Mouse (Mus musculus): ENCODE measurements around the gene Espn. TPM values are rescaled to one million over a fixed set of nuclear protein-coding genes. Genes with fewer than 3 reads are reported as not detected.

Espn gene
- polyA plus RNA-seq, 1 experiment from 2014 or later = 2.0 TPM

GRCm38 (mm10) chr4:152125161-152126025, 26.8 kb downstream of the Espn start:
- peaks cover 8% of the 10 kb centered on the region; the same call in 1 of the 2 replicates for H3K4me1 ChIP-seq (ENCODE audit: insufficient read depth, low read depth, low read length)
- peak overlapping the region; percentile 28 for H3K4me2 ChIP-seq (replicated peaks; ENCODE audit: low read depth, low read length)
- DNase-seq (ENCODE audit: low spot score) (no peak), ATAC-seq (no peak)
- H3K9ac ChIP-seq (replicated peaks; ENCODE audit: low read depth) = no peak overlapping the region
- H3K27me3 ChIP-seq (replicated peaks; ENCODE audit: insufficient read depth, low read length) = peaks cover 67% of the 10 kb centered on the region
- H3K36me3 ChIP-seq (ENCODE audit: insufficient read depth, low read length) = no peaks in the 10 kb centered on the region
- 26% methylated on average over 54 of the region's 56 CpGs for WGBS
- peak overlapping the region; percentile 10; the same call in 1 of the 2 replicates for H3K4me3 ChIP-seq (ENCODE audit: low read depth, low read length)
- H3K27ac ChIP-seq (ENCODE audit: low read length) = no peak overlapping the region
- no peak for TF ChIP-seq CTCF (IDR thresholded peaks at IDR 0.05)
- no peaks in the 10 kb centered on the region for H3K9me3 ChIP-seq (ENCODE audit: low read length)

GRCm38 (mm10) chr4:152124361-152124961, 27.7 kb downstream of the Espn start:
- no peaks in the 10 kb centered on the region for H3K36me3 ChIP-seq (ENCODE audit: insufficient read depth, low read length)
- no peak overlapping the region for H3K4me2 ChIP-seq (replicated peaks; ENCODE audit: low read depth, low read length)
- no peak overlapping the region for H3K4me3 ChIP-seq (ENCODE audit: low read depth, low read length)
- H3K9me3 ChIP-seq (ENCODE audit: low read length) = no peaks in the 10 kb centered on the region
- TF ChIP-seq EP300 (IDR thresholded peaks at IDR 0.05) (no peak), CTCF (IDR thresholded peaks at IDR 0.05) (no peak)
- WGBS = 37% methylated on average over 13 of the region's 13 CpGs
- no peak overlapping the region for H3K27ac ChIP-seq (ENCODE audit: low read length)
- H3K4me1 ChIP-seq (ENCODE audit: insufficient read depth, low read depth, low read length) = peaks cover 14% of the 10 kb centered on the region
- no peak for ATAC-seq
- no peak overlapping the region for H3K9ac ChIP-seq (replicated peaks; ENCODE audit: low read depth)
- no peak for DNase-seq (ENCODE audit: low spot score)
- peaks cover 65% of the 10 kb centered on the region for H3K27me3 ChIP-seq (replicated peaks; ENCODE audit: insufficient read depth, low read length)

- WGBS = 2% methylated on average over 12 of the region's 12 CpGs
These were observed 31.0 kb downstream of the Espn start for GRCm38 (mm10) chr4:152121183-152121505.

GRCm38 (mm10) chr4:152120311-152121182, 31.6 kb downstream of the Espn start:
- ATAC-seq = no peak
- H3K4me2 ChIP-seq (replicated peaks; ENCODE audit: low read depth, low read length) = peak overlapping the region; percentile 43
- H3K36me3 ChIP-seq (ENCODE audit: insufficient read depth, low read length) = no peaks in the 10 kb centered on the region
- DNase-seq (ENCODE audit: low spot score) = peak; percentile 55
- H3K27me3 ChIP-seq (replicated peaks; ENCODE audit: insufficient read depth, low read length) = peaks cover 38% of the 10 kb centered on the region
- H3K9me3 ChIP-seq (ENCODE audit: low read length) = no peaks in the 10 kb centered on the region
- 0 out of 2 replicates have a peak overlapping the region, but pooled peaks have one; percentile 8 for H3K4me3 ChIP-seq (ENCODE audit: low read depth, low read length)
- H3K9ac ChIP-seq (replicated peaks; ENCODE audit: low read depth) = no peak overlapping the region
- WGBS = 6% methylated on average over 30 of the region's 31 CpGs
- H3K4me1 ChIP-seq (ENCODE audit: insufficient read depth, low read depth, low read length) = peaks cover 22% of the 10 kb centered on the region
- H3K27ac ChIP-seq (ENCODE audit: low read length) = no peak overlapping the region
- no peak for TF ChIP-seq CTCF (IDR thresholded peaks at IDR 0.05)
- no peak for TF ChIP-seq EP300 (IDR thresholded peaks at IDR 0.05)

More at GRCm38 (mm10) chr4:152121183-152121505, 31.0 kb downstream of the Espn start:
- no peak for DNase-seq (ENCODE audit: low spot score)
- TF ChIP-seq CTCF (IDR thresholded peaks at IDR 0.05) = no peak
- TF ChIP-seq EP300 (IDR thresholded peaks at IDR 0.05) = no peak
- Histone ChIP-seq H3K9me3 (ENCODE audit: low read length) (no peaks in the 10 kb centered on the region), H3K4me3 (ENCODE audit: low read depth, low read length) (0 out of 2 replicates have a peak overlapping the region, but pooled peaks have one; percentile 8), H3K27ac (ENCODE audit: low read length) (no peak overlapping the region), H3K4me1 (ENCODE audit: insufficient read depth, low read depth, low read length) (peaks cover 17% of the 10 kb centered on the region), H3K27me3 (replicated peaks; ENCODE audit: insufficient read depth, low read length) (peaks cover 44% of the 10 kb centered on the region), H3K9ac (replicated peaks; ENCODE audit: low read depth) (no peak overlapping the region), H3K4me2 (replicated peaks; ENCODE audit: low read depth, low read length) (peak overlapping the region; percentile 43; the same call in 1 of the 2 replicates), H3K36me3 (ENCODE audit: insufficient read depth, low read length) (no peaks in the 10 kb centered on the region)
- ATAC-seq = no peak

- Histone ChIP-seq H3K27ac (ENCODE audit: low read length) (no peak overlapping the region), H3K4me1 (ENCODE audit: insufficient read depth, low read depth, low read length) (peaks cover 26% of the 10 kb centered on the region), H3K36me3 (ENCODE audit: insufficient read depth, low read length) (0 out of 2 replicates have a peak, but pooled peaks cover 5% of the 10 kb centered on the region), H3K4me2 (replicated peaks; ENCODE audit: low read depth, low read length) (no peak overlapping the region), H3K9me3 (ENCODE audit: low read length) (no peaks in the 10 kb centered on the region), H3K9ac (replicated peaks; ENCODE audit: low read depth) (no peak overlapping the region), H3K4me3 (ENCODE audit: low read depth, low read length) (0 out of 2 replicates have a peak overlapping the region, but pooled peaks have one; percentile 2), H3K27me3 (replicated peaks; ENCODE audit: insufficient read depth, low read length) (peaks cover 30% of the 10 kb centered on the region)
- 14% methylated on average over 39 of the region's 39 CpGs for WGBS
- ATAC-seq (peak; percentile 25), DNase-seq (ENCODE audit: low spot score) (peak; percentile 65)
- TF ChIP-seq EP300 (IDR thresholded peaks at IDR 0.05) (no peak), CTCF (IDR thresholded peaks at IDR 0.05) (peak; percentile 80)
These were observed 32.5 kb downstream of the Espn start for GRCm38 (mm10) chr4:152119396-152120292.

Measured in lung, postnatal 0 days (tissue).